Mouse (Mus musculus) common myeloid progenitor, adult 5-6 weeks (primary cell): ENCODE measurements around the gene Naa80. TPM values are rescaled to one million over a fixed set of nuclear protein-coding genes. Genes with fewer than 3 reads are reported as not detected.

ENCODE experiments used
- ATAC-seq: replicated peaks from 2 replicates; pipeline ENCODE4 v1.8.0; 2016; ENCODE audit warnings: low read depth, mild to moderate bottlenecking, moderate TSS enrichment, inconsistent platforms; ENCODE audit not compliant: poor library complexity, severe bottlenecking
- total RNA-seq: library from RNA; stranded (forward); fragments of 200-1000, 187-1606 nt; gene quantifications from 2 replicates; pipeline ENCODE4 v1.2.3, GENCODE M21; 2017

The Naa80 gene
- total RNA-seq, 1 experiment from 2014 or later: 13.3 TPM

GRCm38 (mm10) chr9:107590773-107591060 is 12.0 kb downstream of the Naa80 start:
- ATAC-seq: no peak

DNA sequence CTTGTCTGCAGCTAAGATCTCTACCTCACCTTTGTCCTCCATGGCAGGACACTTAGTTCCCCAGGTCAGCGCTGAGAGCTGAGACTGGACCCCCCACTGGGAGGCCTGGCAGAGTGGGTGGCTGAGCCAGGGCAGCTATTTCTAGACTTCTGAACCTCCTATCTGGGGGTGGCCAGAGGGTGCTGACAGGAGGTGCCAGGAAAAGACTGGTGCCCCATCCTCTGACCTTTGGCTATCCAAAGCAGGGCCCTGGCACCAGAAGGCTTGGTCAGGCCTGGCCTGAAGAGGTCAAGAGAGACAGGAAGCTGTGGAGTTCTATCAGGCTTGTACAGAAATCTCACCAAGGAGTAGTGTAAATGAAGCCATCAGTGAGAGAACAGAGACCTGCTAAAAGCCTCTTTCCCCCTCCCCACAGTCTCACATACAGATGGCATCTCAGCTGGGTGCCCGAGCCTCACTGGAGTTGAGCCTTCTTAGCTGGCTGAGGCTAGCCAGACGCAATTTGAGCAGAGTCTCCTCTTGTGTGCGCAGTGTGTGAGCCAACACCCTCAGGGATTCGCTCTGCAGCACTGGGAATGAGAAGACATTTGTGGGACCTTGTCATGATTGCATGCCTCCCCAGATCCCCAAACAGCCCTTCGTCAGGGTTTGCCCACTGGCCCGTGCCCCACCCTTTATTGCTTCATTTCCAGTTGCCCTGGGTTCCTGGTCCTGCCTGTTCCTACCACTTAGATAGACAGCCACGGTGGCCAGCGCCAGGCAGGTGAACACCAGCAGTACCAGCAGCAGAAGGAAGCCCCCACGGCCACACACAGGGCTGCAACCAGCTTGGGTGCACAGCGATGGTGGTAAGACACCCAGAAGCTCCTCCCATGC is 14.7 kb downstream of the Naa80 start:
- ATAC-seq: no peak

DNA sequence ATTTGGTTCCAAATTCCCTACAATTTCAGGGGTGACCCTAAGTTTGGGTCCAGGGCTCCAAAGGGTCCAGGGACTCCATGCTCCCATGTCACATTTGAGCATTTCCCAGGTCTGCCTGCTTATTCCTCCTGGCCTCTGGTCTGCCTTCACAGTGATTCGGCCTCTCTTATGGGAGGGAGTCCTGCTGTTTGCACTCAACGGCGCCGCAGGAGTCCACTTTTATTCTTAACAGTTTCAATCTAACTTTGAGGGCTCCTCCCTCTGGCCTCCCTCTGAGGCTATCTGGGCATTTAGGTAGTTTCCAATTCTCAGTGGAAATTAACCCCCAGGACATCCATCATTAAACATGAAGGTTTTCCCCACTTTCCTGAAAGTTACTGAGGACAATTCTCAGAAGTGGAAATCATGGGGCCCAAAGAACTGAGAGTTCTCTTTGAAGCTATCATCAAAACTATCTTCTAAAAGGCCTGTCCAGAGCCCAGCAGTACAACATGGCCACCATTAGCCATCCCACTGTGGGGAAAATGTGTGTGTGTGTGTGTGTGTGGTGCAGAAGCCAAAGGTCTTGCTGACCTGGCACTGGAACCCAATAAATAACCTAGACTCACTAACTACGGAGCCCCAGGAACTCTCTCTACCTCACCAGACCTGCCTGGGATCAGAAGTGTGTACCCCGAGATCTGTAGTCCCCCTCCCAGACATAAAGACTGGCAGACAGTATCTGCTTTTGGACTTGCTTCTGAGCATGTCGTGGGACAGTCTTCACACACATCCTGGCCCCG is 15.8 kb downstream of the Naa80 start:
- ATAC-seq: no peak

- no peak for ATAC-seq
Observed at GRCm38 (mm10) chr9:107596619-107597569, 18.2 kb downstream of the Naa80 start.

GRCm38 (mm10) chr9:107598385-107598784 is 19.7 kb downstream of the Naa80 start:
- ATAC-seq: no peak

- ATAC-seq: no peak
Observed at GRCm38 (mm10) chr9:107599433-107599832, 20.7 kb downstream of the Naa80 start.

GRCm38 (mm10) chr9:107599842-107600241 is 21.2 kb downstream of the Naa80 start:
- ATAC-seq: no peak

DNA sequence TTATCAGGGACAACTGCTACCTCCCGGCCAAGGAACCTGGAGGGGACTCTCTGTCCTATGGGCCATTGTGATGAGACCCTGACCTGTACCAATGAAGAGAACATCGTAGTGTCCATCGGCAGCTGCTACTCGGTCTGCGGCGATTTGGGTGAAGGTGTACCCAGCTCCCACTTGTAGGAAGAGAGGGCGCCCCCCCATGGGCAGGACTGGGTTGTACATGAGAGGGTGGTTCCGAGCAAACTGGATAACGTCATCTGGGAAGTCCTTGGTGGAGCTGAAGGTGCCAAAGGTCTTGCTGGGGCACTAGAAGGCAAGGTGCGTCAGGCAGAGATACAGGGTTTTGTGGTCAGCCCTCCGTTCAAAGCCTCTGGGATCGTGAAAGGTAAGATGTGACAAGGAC is 22.1 kb downstream of the Naa80 start:
- no peak for ATAC-seq

DNA sequence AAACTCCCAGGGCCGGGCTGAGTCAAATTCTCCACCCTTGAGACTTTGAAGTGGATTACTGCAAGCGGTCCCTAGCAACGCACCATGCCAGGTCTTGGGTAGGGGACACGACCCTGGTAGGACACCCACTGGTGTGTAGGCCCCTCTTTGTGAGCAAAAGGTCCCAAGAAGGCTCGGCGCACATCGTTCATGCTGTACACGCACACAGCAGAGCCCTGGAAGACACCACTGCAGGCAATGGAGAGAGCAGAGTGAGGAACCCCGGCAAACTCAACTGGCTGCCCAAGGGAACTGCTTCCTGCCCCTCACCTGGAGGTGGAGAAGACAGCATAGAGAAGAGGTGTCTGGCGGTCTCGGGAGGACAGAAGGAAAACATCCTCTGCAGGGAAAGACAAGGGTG is 22.6 kb downstream of the Naa80 start:
- no peak for ATAC-seq

GRCm38 (mm10) chr9:107602068-107602648 is 23.5 kb downstream of the Naa80 start:
- peak; percentile 87 for ATAC-seq

DNA sequence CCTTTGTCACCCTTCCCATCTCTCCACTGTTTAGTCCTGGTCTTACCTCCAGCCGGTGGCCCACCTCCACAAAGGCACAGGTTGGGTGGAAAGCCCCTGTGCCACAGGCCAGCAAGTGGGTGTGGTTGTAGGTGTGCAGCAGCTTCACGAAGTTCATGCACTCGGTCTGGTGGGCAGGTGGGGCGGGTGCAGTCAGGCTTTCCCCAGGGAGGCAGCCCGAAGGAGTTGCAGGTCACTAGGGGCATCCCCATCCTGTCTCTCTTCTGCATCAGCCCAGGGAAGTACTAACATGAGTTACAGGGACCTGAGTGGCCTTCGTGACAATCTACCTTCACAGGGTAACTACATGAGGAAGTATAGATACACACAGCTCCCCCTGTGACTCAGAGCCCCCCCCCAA is 24.6 kb downstream of the Naa80 start:
- ATAC-seq: no peak

- ATAC-seq: no peak
Observed at GRCm38 (mm10) chr9:107605041-107605661, 26.5 kb downstream of the Naa80 start.

- ATAC-seq: no peak
Observed at GRCm38 (mm10) chr9:107606591-107606990, 27.9 kb downstream of the Naa80 start.

GRCm38 (mm10) chr9:107607036-107607435 is 28.3 kb downstream of the Naa80 start:
- no peak for ATAC-seq

DNA sequence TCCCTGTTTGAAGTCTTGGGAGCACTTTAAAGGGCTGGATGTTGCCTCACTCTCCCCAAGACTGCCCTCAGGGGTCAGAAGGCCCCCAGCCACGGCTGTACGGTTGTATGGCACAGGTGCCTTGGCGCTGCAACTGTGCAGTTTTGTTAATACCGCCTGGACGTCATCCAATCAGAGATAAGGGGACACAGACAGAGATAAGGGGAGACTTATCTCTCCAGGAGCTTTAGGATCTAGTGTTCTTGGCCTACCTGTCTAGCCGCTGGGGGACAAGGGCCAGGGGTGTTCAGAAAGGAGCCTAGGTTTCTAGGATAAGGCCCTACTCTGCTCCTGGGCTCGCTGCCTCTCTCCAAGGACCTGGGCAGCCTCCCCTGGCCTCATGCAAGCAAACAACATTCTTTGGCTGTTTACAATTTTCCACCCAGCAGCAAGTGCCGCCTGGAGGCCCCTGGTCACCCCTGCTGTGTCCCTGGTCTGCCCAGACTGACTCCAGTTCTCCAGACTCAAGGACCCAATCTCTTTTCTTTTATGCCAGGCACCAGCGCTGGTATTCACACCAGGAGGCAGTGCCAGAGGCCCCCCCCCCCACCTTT is 29.1 kb downstream of the Naa80 start:
- no peak for ATAC-seq

DNA sequence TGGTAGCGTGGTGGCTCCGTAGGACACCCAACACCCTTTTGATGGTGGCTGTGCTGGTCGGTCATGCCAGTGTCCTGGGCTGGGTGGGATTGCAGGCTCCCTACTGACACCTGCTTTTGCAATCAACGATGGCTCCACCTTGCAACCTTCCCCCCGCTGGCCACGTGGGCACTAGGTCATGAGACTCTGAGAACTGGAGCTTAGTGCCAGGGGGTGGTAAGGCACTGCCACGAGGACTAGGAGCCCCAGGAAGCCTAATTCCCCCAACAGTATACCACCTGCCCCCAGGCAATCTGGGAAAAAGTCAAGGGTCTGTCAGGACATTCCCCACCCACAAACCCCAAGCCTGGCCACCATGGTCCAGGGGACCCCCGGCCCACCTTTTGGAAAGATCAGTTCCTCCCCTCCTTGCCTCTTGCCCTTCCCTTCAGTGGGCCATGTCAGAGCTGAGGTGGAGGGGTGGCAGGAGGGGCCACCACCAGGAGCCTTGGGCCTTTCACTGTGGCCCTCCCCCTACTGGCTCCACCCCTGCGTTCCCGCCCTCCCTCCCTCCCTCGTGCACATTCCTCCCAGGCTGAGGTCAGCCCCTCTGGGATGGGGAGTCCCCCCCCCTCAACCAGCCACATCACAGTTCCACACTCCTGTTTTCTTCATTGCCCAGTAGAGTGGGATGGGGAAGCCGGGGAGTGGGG is 30.2 kb downstream of the Naa80 start, which contains the start of gene Sema3b:
Sema3b (minus strand) TSS at position 489 of the 692 bp plus-strand sequence.
- ATAC-seq: no peak

- ATAC-seq: no peak
Observed at GRCm38 (mm10) chr9:107609433-107609830, 30.7 kb downstream of the Naa80 start.

GRCm38 (mm10) chr9:107611456-107612190 is 32.9 kb downstream of the Naa80 start:
- peak; percentile 6; the same call in 1 of the 2 replicates for ATAC-seq
